21 mouse cellular contexts compared by ENCODE assay signal in genomic region chr1:34825909-34826308, GRCm38 (mm10).
"Had no signal": no experiment of that assay in that cellular context is flagged by ENCODE, and none has a peak within 500 bp of the region (broad histone marks: within the 10 kb centered on the region; RNA-seq: fewer than 3 reads in every experiment).

No protein-coding gene starts in this region.

- H3K9ac ChIP-seq: limb, embryonic 12.5 days; limb, embryonic 15.5 days; liver, embryonic 14.5 days; liver, postnatal 0 days; lung, embryonic 14.5 days; midbrain, embryonic 12.5 days; neural tube, embryonic 15.5 days; stomach, embryonic 15.5 days had no signal

- H3K4me2 ChIP-seq: limb, embryonic 12.5 days; limb, embryonic 15.5 days; liver, embryonic 11.5 days; lung, embryonic 14.5 days; midbrain, embryonic 12.5 days; neural tube, embryonic 15.5 days; stomach, embryonic 15.5 days had no signal

- H3K4me3 ChIP-seq: left cerebral cortex, adult 2 months; limb, embryonic 12.5 days; limb, embryonic 15.5 days; midbrain, embryonic 12.5 days; myocyte; neural tube, embryonic 15.5 days; stomach, embryonic 15.5 days had no signal

- H3K9me3 ChIP-seq: limb, embryonic 12.5 days; limb, embryonic 15.5 days; midbrain, embryonic 12.5 days; neural tube, embryonic 15.5 days; stomach, embryonic 15.5 days had no signal

- ATAC-seq: liver, postnatal 0 days; lung, postnatal 0 days; midbrain, embryonic 16.5 days had no signal

- H3K27ac ChIP-seq: kidney, postnatal 0 days; left cerebral cortex, adult 2 months; limb, embryonic 12.5 days; limb, embryonic 15.5 days; liver, embryonic 14.5 days; midbrain, embryonic 12.5 days; neural tube, embryonic 15.5 days; stomach, embryonic 15.5 days had no signal

- H3K4me1 ChIP-seq: midbrain, embryonic 12.5 days; stomach, embryonic 15.5 days had no signal

- DNase-seq: kidney, adult 2 months; kidney, postnatal 36 days; layer of hippocampus, postnatal 36 days; liver, postnatal 0 days; lung, embryonic 14.5 days; right cerebral cortex, adult 18-20 months; right cerebral cortex, postnatal 25 days; spleen, adult 18-20 months; thymus, postnatal 25 days had no signal

- H3K27me3 ChIP-seq: limb, embryonic 12.5 days; limb, embryonic 15.5 days; midbrain, embryonic 12.5 days; neural tube, embryonic 15.5 days; stomach, embryonic 15.5 days had no signal
